Mouse (Mus musculus): ENCODE results near the gene Ormdl2. TPM values are rescaled to one million over a fixed set of nuclear protein-coding genes. Genes with fewer than 3 reads are reported as not detected.
"Not testable (repeated sequence)": the region's sequence is repeated elsewhere in the genome, so short reads cannot be mapped to it uniquely, and the experiment has no call there.

Ormdl2 gene
- polyA plus RNA-seq, 1 experiment from 2014 or later, result 70.6 TPM

DNA sequence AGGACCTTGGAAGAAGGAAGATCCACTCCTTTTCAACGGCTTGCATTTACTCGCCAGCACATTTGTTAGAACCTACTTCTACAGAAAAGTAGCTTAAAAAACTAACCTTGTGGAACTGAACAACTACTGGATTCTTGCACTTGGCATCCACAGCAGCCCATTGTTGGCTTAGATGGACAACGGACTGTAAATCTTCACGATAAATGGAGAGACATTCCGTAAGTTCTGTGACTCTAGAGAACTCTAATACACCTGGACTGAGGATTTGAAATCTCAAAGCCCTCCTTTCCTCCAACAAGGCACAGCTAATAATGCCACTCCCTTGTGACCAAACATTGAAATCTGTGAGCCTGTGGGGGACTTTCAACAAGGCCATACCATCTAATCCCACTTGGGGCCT is 21.8 kb upstream of the Ormdl2 start:
- Histone ChIP-seq H3K4me3 (ENCODE audit: low read depth, low read length) (no peak overlapping the region), H3K4me1 (ENCODE audit: control insufficient read depth, insufficient read depth, low read length) (no peaks in the 10 kb centered on the region), H3K36me3 (ENCODE audit: control insufficient read depth, insufficient read depth, low read length) (peaks cover 4% of the 10 kb centered on the region; the same call in 1 of the 2 replicates), H3K27me3 (ENCODE audit: control insufficient read depth, insufficient read depth, low read length) (no peaks in the 10 kb centered on the region), H3K4me2 (no peak overlapping the region), H3K9ac (ENCODE audit: low read length) (no peak overlapping the region), H3K9me3 (ENCODE audit: control insufficient read depth, low read length) (no peaks in the 10 kb centered on the region), H3K27ac (ENCODE audit: low read depth, low read length) (no peak overlapping the region)
- no peak for ATAC-seq (ENCODE audit: low FRiP score)
- peak; percentile 85 for DNase-seq (ENCODE audit: low spot score, missing footprints)
- 95% methylated on average over 5 of the region's 5 CpGs for WGBS

DNA sequence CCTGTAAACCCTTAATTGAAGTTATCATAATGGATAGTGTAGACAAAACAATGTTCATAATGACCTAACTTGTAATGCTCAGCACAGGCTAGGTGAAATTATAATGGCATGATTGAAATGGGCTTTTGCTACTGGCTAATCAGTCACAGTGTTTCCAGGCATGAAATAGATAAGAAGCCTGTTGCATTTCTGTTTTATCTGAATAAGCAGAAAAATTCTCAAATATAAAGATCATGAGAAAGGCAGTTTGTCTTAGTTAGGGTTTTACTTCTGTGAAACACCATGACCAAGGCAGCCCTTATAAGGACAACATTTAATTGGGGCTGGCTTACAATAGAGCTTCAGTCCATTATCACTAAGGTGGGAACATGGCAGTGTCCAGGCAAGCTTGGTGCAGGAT is 19.2 kb upstream of the Ormdl2 start:
- DNase-seq (ENCODE audit: low spot score, missing footprints) (no peak), ATAC-seq (ENCODE audit: low FRiP score) (no peak)
- H3K9ac ChIP-seq (ENCODE audit: low read length), result no peak overlapping the region
- H3K4me2 ChIP-seq, result no peak overlapping the region
- H3K27me3 ChIP-seq (ENCODE audit: control insufficient read depth, insufficient read depth, low read length), result no peaks in the 10 kb centered on the region
- H3K9me3 ChIP-seq (ENCODE audit: control insufficient read depth, low read length), result no peaks in the 10 kb centered on the region
- peaks cover 3% of the 10 kb centered on the region; the same call in 1 of the 2 replicates for H3K36me3 ChIP-seq (ENCODE audit: control insufficient read depth, insufficient read depth, low read length)
- no peak overlapping the region for H3K27ac ChIP-seq (ENCODE audit: low read depth, low read length)
- no peaks in the 10 kb centered on the region for H3K4me1 ChIP-seq (ENCODE audit: control insufficient read depth, insufficient read depth, low read length)
- H3K4me3 ChIP-seq (ENCODE audit: low read depth, low read length), result no peak overlapping the region

- no peak overlapping the region for H3K9ac ChIP-seq (ENCODE audit: low read length)
- H3K4me1 ChIP-seq (ENCODE audit: control insufficient read depth, insufficient read depth, low read length), result no peaks in the 10 kb centered on the region
- H3K27me3 ChIP-seq (ENCODE audit: control insufficient read depth, insufficient read depth, low read length), result no peaks in the 10 kb centered on the region
- ATAC-seq (ENCODE audit: low FRiP score) (no peak), DNase-seq (ENCODE audit: low spot score, missing footprints) (no peak)
- no peak overlapping the region for H3K4me2 ChIP-seq
- no peak overlapping the region for H3K27ac ChIP-seq (ENCODE audit: low read depth, low read length)
- H3K9me3 ChIP-seq (ENCODE audit: control insufficient read depth, low read length), result no peaks in the 10 kb centered on the region
- no peak overlapping the region for H3K4me3 ChIP-seq (ENCODE audit: low read depth, low read length)
- H3K36me3 ChIP-seq (ENCODE audit: control insufficient read depth, insufficient read depth, low read length), result peaks cover 3% of the 10 kb centered on the region; the same call in 1 of the 2 replicates
Measured at GRCm38 (mm10) chr10:128839434-128839833, 18.0 kb upstream of the Ormdl2 start.

DNA sequence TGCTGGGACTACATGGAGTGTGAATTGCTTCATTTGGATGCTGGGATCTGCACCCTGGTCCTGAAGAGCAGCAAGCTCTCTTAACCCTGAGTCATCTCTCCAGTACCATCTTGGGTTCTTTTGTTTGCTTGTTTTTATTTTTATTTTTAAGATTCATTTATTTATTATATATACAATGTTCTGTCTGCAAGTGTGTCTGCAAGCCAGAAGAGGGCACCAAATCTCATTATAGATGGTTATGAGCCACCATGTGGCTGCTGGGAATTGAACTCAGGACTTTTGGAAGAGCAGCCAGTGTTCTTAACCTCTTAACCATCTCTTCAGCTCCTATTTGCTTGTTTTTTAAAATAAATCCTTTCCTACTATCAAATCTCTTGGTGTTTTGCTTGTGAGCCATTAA is 16.0 kb upstream of the Ormdl2 start:
- H3K9ac ChIP-seq (ENCODE audit: low read length), result no peak overlapping the region
- H3K4me3 ChIP-seq (ENCODE audit: low read depth, low read length), result no peak overlapping the region
- no peaks in the 10 kb centered on the region for H3K27me3 ChIP-seq (ENCODE audit: control insufficient read depth, insufficient read depth, low read length)
- DNase-seq (ENCODE audit: low spot score, missing footprints), result no peak
- H3K4me1 ChIP-seq (ENCODE audit: control insufficient read depth, insufficient read depth, low read length), result no peaks in the 10 kb centered on the region
- no peak overlapping the region for H3K4me2 ChIP-seq
- H3K9me3 ChIP-seq (ENCODE audit: control insufficient read depth, low read length), result no peaks in the 10 kb centered on the region
- no peak for ATAC-seq (ENCODE audit: low FRiP score)
- H3K27ac ChIP-seq (ENCODE audit: low read depth, low read length), result no peak overlapping the region
- peaks cover 10% of the 10 kb centered on the region; the same call in 1 of the 2 replicates for H3K36me3 ChIP-seq (ENCODE audit: control insufficient read depth, insufficient read depth, low read length)

GRCm38 (mm10) chr10:128823821-128824220 is 2.4 kb upstream of the Ormdl2 start:
- Histone ChIP-seq H3K4me1 (ENCODE audit: control insufficient read depth, insufficient read depth, low read length) (peaks cover 8% of the 10 kb centered on the region), H3K27ac (ENCODE audit: low read depth, low read length) (no peak overlapping the region), H3K4me2 (no peak overlapping the region), H3K9ac (ENCODE audit: low read length) (no peak overlapping the region), H3K4me3 (ENCODE audit: low read depth, low read length) (no peak overlapping the region), H3K27me3 (ENCODE audit: control insufficient read depth, insufficient read depth, low read length) (no peaks in the 10 kb centered on the region), H3K36me3 (ENCODE audit: control insufficient read depth, insufficient read depth, low read length) (peaks cover 4% of the 10 kb centered on the region; the same call in 1 of the 2 replicates), H3K9me3 (ENCODE audit: control insufficient read depth, low read length) (no peaks in the 10 kb centered on the region)
- WGBS, result 98% methylated on average over 9 of the region's 9 CpGs
- DNase-seq (ENCODE audit: low spot score, missing footprints), result no peak
- no peak for ATAC-seq (ENCODE audit: low FRiP score)

- not testable (repeated sequence) for H3K27ac ChIP-seq (ENCODE audit: low read depth, low read length); DNase-seq (ENCODE audit: low spot score, missing footprints); H3K4me1 ChIP-seq (ENCODE audit: control insufficient read depth, insufficient read depth, low read length); ATAC-seq (ENCODE audit: low FRiP score); H3K9me3 ChIP-seq (ENCODE audit: control insufficient read depth, low read length); H3K36me3 ChIP-seq (ENCODE audit: control insufficient read depth, insufficient read depth, low read length); H3K9ac ChIP-seq (ENCODE audit: low read length); H3K27me3 ChIP-seq (ENCODE audit: control insufficient read depth, insufficient read depth, low read length)
- peak overlapping the region; percentile 54; the same call in 1 of the 2 replicates for H3K4me2 ChIP-seq
- peak overlapping the region; percentile 88; the same call in 1 of the 2 replicates for H3K4me3 ChIP-seq (ENCODE audit: low read depth, low read length)
- 83% methylated on average over 4 of the region's 4 CpGs for WGBS
Measured at GRCm38 (mm10) chr10:128823087-128823486, 1.6 kb upstream of the Ormdl2 start.

- Histone ChIP-seq H3K9ac (ENCODE audit: low read length) (peak overlapping the region; percentile 87), H3K4me1 (ENCODE audit: control insufficient read depth, insufficient read depth, low read length) (peaks cover 8% of the 10 kb centered on the region), H3K27me3 (ENCODE audit: control insufficient read depth, insufficient read depth, low read length) (no peaks in the 10 kb centered on the region), H3K4me2 (peak overlapping the region; percentile 54), H3K27ac (ENCODE audit: low read depth, low read length) (peak overlapping the region; percentile 3; the same call in 1 of the 2 replicates), H3K4me3 (ENCODE audit: low read depth, low read length) (peak overlapping the region; percentile 88), H3K36me3 (ENCODE audit: control insufficient read depth, insufficient read depth, low read length) (peaks cover 14% of the 10 kb centered on the region; the same call in 1 of the 2 replicates), H3K9me3 (ENCODE audit: control insufficient read depth, low read length) (no peaks in the 10 kb centered on the region)
- 0 out of 2 replicates have a peak, but pooled peaks have one; percentile 2 for ATAC-seq (ENCODE audit: low FRiP score)
- DNase-seq (ENCODE audit: low spot score, missing footprints), result no peak
- 5% methylated on average over 13 of the region's 13 CpGs for WGBS
Measured at GRCm38 (mm10) chr10:128822135-128822534, 690 bp upstream of the Ormdl2 start.

- Histone ChIP-seq H3K36me3 (ENCODE audit: control insufficient read depth, insufficient read depth, low read length) (peaks cover 27% of the 10 kb centered on the region), H3K4me3 (ENCODE audit: low read depth, low read length) (no peak overlapping the region), H3K27ac (ENCODE audit: low read depth, low read length) (no peak overlapping the region), H3K4me2 (no peak overlapping the region), H3K9ac (ENCODE audit: low read length) (no peak overlapping the region), H3K9me3 (ENCODE audit: control insufficient read depth, low read length) (no peaks in the 10 kb centered on the region), H3K27me3 (ENCODE audit: control insufficient read depth, insufficient read depth, low read length) (no peaks in the 10 kb centered on the region), H3K4me1 (ENCODE audit: control insufficient read depth, insufficient read depth, low read length) (peaks cover 8% of the 10 kb centered on the region)
- DNase-seq (ENCODE audit: low spot score, missing footprints) (no peak), ATAC-seq (ENCODE audit: low FRiP score) (no peak)
- WGBS, result 88% methylated on average over 4 of the region's 4 CpGs
Measured at GRCm38 (mm10) chr10:128820217-128820616, 1.2 kb downstream of the Ormdl2 start.

DNA sequence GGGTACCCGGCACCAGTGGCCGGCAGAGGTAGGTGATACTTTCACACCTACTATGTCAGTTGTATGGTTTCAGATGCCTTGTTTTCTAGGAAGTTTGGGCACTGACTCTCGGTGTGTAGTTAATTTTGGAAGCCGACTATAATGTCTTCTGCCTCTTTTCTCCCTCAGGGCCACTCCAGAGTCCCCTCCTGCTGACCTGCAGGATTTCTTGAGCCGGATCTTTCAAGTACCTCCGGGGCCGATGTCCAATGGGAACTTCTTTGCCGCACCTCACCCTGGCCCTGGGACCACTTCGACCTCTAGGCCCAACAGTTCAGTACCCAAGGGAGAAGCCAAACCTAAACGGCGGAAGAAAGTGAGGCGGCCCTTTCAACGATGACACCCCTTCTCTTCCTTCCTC is 4.4 kb downstream of the Ormdl2 start, which contains the start of gene Sarnp:
Sarnp (plus strand) TSS at position 301 of the 400 bp plus-strand sequence.
- no peaks in the 10 kb centered on the region for H3K27me3 ChIP-seq (ENCODE audit: control insufficient read depth, insufficient read depth, low read length)
- ATAC-seq (ENCODE audit: low FRiP score) (no peak), DNase-seq (ENCODE audit: low spot score, missing footprints) (peak; percentile 66)
- H3K4me3 ChIP-seq (ENCODE audit: low read depth, low read length), result no peak within 1 kb of the TSS
- no peak within 1 kb of the TSS for H3K9ac ChIP-seq (ENCODE audit: low read length)
- no peak within 1 kb of the TSS for H3K4me2 ChIP-seq
- peaks cover 30% of the 10 kb centered on the region for H3K36me3 ChIP-seq (ENCODE audit: control insufficient read depth, insufficient read depth, low read length)
- H3K4me1 ChIP-seq (ENCODE audit: control insufficient read depth, insufficient read depth, low read length), result peaks cover 3% of the 10 kb centered on the region; the same call in 1 of the 2 replicates
- H3K27ac ChIP-seq (ENCODE audit: low read depth, low read length), result no peak within 1 kb of the TSS
- no peaks in the 10 kb centered on the region for H3K9me3 ChIP-seq (ENCODE audit: control insufficient read depth, low read length)
- 91% methylated on average over 13 of the region's 13 CpGs for WGBS
